Mouse (Mus musculus) lung, postnatal 14 days (tissue): ENCODE data around the gene Lrtm2.

Experiments used
- DNase-seq: peaks from one replicate; pipeline ENCODE4 v3.0.0; 2021

Gene Lrtm2

DNA sequence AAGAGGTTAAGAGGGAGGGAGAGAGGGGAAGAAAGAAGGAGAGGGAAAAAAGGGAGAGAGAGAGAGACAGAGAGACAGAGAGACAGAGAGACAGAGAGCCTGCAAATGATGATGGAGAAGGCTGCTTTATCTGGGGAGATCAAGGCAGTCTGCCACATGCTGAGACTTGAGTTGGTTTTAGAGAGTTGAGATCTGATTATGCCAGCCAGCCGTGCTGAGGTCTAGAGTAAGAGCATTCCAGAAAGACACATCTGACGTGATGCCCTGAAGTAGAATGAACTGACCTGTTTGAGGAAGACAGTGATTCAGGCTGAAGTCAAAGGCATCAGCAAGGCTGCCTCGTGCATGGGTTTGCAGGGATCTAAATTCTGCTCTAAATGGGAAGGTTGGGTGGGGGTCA, 3.3 kb upstream of the Lrtm2 start:
- DNase-seq = no peak

DNA sequence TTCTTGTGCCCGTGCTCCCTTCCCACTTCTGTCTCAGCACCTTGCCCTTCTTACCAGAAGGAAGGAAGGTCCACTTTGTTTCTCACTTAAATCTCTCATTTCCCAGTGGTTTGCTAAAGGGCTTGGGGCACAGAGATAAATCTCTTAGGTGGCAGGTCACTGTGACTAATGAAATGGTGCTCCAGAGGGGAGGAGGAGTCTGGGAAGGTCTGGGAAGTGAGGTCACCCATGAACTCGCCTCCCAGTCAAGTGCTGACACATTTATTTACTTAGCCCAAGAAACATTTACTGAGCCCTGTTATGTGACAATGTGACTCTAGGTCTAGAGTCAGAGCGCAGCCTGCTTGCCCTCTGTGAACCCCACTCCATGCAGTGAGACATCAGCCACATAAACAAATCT, 2.6 kb upstream of the Lrtm2 start:
- no peak for DNase-seq

DNA sequence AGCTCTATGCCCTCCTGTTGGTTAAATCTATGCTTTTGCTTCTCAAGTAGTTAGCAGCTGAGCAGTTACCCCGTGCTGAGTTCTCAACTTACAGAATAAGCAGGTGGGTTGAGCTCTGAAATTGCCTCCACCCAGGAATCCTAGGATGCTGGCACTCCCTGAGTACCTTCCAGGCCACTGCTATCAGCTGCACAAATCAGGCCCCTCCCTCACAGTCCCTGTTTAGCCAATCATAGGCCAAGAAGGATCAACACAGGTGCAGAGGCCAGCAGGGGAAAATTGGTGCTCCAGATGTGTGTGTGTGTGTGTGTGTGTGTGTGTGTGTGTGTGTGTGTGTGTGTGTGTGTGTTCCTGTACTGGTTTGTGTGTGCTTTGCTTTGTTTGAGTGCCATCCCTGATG, 1.5 kb upstream of the Lrtm2 start:
- no peak for DNase-seq

DNA sequence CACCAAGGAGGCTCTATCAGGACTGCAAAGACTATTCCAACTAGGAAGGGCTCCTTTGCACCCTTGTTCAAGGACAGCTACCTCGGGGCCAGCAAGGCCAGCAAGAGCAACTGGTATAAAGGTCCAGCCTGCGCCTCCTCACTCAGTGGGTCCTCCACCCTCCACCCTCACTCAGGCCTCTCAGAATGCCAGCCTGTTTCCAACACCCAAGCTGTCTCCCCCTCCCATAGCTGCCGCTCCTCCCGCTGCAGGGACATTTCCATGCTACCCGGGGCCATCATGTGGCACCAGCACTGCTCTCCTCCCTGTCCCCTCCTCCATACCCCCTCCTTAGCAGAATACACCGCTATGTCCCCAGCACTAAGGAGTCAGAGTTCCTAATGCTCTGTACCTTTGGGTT, 630 bp downstream of the Lrtm2 start:
- no peak for DNase-seq

DNA sequence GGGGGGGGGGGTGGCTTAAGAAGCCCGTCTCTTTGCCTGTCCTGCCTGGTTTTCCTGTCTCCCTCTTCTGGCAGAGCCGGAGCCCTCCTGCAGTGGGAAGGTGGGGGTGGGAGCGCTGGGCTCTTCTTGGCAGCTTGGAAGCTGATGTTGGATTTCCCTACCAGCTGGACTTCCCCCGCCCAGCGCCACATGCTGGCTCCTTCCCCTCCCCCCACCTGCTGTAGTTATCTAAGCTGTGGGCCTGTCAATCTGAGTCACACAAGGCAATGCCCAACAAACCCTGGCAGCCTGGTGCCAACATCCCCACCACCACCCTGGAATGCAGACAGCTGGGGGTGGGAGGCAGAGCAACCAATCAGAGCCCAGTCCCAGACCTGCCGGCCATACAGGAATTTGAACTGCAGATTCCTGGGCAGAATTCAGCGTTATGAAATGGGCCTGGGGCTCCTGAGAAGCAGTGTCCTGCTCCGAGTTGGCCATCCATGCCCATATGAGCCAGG, 1.3 kb downstream of the Lrtm2 start:
- DNase-seq = peak; percentile 36

DNA sequence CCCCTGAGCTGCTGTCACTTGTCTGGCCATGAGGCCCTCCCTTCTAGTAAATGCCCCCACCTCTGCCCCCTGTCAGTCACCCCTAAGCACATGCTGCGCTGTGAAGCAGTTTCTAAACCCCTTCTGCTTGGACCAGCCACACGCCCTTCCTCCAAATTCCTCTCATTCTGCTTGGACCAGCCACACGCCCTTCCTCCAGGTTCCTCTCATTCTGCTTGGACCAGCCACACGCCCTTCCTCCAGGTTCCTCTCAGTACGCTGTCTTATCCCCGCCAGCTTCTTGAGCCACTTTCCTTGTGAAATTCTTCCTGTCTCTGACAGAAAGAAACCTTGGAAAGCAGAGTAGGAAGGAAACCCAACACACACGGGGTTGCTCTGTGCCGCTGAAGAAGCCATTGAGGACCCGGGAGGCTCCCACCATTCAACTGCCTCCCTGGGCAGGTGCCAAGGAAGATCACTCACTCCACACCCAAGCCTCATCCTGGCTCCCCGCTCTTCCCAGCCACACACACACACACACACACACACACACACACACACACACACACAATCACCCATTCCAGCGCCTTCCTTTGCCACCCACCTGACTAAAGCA, 1.9 kb downstream of the Lrtm2 start:
- no peak for DNase-seq

DNA sequence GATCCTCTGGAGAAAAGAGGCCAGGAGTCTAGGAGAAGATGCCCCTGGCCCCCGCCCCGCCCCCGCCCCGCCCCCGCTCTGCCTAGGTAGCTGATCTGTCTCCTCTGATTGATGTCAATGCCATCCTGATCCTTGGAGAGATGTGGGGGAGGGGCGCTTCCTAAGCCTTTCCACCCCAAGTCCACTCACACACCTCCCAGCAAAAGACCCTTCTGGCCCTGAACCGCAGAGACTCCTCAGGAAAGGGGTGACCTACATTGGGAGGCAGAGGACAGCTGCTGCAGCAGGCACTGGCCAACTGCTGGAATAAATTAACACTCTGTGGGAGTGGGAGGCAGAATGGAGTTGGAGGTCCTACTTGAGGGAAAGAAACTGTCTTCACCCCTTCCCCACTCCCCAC, 4.0 kb downstream of the Lrtm2 start:
- no peak for DNase-seq

DNA sequence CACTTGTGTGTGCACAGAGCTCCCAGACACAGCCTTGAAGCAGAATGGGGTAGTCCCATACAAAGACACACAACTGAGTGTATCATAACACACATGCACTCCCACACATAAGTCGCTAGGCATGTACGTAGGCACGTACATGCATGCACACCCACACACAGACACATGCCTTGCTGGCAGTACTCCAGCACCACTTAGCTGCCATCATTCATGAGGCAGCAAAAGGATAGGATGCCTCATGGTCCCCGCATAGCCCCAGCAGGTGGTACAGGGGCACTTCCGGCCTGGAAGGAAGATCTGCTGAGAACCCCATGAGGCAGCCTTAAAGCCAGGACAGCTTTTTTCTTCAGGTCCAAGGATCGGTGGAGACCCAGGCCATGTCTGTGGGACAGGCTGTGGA, 4.6 kb downstream of the Lrtm2 start:
- no peak for DNase-seq

DNA sequence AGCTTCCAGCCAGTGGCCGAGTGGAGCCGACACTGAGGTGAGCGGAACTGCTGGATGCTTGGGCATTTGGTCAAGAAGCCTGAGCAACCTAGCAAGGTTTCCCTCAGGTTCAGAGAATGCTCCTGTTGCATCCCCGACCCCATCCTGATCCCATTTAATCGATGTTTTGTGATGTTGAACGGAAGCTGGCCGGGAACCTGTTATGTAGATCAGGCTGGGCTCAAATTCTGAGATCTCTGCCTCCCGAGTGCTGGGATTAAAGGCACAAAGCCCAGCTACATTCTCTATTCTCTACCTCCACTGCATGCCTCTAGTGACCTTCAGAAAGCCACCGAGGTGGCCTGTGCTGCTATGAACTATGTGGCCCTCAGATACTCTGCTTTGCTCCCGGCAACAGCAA, 5.8 kb downstream of the Lrtm2 start:
- no peak for DNase-seq

DNA sequence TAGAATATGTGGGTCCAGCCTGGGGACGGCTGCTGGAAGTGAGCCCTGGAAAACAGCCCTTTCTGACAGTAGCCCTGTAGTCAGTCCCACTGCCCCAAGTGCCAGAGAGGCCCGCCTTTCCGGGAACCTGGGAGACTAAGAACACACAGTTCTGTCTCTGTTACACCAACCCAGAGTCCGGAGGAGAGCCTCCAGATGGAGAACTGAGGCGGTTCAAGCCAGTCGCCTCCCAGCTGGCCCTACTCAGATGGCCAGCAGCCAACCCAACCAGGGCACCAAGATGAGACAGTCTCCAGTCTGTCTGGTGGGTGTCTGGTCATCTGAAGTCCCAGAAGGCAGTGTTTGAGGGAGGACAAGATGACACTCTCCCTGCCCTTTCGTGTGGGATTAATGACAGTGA, 8.8 kb downstream of the Lrtm2 start:
- no peak for DNase-seq

DNA sequence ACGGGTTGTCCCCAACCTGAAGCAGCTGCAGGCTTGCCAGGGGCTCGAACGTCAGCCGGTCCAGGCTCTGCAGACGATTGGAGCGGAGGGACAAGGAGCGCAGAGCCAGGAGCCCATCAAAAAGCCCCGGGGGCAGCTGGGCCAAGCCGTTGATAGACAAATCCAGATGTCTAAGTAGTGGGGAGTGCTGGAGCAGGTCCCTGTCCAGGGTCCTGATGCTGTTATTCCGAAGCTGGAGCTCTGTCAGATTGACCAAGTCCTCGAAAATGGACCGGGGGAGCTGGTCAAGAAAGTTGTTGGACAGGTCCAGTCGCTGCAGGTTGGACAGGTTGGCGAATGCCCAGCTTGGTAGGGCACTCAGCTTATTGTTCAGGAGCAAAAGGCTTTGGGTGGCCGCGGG, 10.1 kb downstream of the Lrtm2 start:
- peak; percentile 52 for DNase-seq

DNA sequence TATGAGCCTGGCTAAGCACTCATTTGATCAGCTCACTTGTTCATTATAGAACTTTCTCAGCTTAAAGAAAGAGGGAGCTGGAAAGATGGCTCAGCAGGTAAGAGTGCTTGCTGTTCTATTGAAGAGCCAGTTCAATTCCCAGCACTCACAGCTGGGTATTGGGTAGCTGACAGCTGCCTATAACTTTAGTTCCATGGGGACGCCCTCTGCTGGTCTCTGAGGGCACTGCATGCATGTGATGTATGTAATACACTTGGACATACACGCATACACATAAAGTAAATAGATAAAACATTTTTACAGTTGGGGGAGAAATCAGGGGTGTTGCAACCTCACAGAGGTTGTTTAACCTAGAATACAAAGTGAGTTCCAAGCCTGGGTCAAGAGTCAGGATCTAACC, 11.2 kb downstream of the Lrtm2 start:
- no peak for DNase-seq

DNA sequence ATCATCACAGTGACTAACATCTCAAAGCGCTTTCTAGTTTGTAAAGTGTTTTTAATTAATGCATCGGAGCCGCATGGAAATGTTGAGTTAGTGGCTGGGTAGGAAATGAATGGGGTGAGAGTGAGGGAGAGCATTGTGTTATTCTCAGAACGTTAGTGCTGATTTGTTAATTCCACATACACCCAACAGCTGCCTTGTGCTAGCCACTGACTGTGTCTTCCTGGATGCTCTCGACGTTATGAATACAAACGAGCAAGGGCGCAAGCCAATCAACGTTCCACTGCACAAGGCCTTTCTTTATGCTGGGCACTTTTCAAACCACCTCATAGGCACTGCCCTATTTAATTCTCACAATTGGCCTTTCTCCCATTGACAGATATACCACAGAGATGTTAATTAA, 11.8 kb downstream of the Lrtm2 start:
- no peak for DNase-seq

DNA sequence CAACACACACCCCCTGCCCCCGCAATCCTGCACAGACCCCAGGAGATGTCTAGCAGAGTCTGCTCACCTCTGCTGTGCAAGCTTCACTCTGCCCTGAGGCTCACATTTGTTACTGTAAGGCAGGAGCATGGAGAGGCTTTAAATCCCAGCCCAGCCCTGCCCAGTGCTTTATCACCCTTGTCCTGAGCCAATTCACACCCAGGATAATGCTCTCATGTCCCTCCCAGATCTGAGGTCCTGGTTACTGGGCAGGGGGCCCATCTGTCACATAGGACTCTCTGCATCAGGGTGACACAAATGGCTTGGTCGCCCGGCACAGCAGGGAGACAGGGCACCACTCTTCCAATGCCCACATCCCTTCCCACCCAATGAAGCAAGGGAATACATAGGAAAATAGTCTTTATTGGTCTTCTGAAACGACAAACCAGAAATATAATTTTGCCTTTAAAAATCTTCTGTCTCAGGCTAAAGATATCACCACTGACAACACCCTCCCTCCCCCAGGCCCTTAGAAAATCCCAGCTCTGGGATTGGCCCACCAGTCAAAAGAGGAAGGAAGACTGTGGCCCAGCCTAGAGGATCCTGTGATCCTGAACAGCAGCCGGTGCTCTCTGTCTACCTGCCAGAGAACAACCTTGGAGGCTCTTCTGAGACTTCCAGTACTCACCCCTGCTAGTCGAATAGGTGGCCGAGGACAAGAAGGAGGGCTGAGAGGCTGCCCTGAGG, 15.7 kb downstream of the Lrtm2 start:
- no peak for DNase-seq

DNA sequence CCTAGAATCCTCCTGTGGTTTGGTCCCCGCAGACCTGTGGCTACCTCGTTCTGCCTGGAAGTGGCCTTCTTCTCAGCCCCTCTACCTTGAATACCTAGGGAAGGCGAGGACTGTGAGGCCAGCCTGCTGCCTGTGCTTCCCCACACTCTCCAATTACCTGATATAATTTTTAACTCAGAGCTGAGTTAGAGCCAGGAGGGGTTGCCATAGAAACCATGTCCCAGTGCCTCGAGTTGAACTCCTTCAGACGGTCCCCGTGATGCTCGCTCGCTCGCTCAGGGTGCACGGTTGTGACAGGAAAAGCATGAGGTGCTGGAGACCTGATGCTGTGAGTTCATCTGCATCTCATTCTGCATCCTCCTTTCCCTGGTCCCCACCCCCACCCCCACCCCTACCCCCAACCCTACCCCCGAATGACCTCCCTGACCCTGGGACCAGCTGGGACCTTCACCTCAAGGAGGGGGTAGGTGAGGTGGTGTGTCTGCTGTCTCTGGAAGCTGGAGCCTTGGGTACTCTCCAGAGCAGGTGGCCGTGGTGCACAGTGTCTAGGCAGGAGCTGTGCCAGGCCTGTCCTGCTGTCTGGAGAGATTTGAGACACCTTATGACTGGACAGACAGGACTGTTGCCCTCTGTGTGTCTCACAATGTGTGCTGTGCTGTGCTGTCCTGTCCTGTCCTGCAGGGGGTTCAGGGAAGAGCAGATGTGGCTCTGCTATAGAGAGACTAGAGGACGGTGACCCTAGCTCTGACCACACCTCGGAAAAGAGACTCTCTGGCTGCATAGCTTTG, 16.8 kb downstream of the Lrtm2 start:
- no peak for DNase-seq

DNA sequence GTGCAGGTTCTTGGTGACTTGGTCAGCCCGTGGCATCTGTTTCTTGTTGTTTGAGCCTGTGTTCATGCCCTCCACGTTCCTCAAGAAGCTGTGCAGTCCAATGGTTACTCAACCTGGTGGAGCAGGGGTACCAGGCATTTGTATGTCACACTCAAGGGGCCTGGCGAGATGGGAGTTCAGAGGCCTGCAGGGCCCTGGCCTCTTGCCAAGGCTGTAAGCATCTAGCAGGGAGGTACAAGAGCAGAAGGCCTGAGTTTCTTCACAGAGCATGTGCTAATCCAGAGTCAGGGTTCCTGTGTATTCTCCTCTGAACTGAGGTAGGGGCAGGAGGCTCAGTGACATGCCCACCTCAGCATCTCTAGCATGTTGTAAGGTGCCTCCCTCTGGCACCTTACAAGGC, 17.5 kb downstream of the Lrtm2 start:
- no peak for DNase-seq

DNA sequence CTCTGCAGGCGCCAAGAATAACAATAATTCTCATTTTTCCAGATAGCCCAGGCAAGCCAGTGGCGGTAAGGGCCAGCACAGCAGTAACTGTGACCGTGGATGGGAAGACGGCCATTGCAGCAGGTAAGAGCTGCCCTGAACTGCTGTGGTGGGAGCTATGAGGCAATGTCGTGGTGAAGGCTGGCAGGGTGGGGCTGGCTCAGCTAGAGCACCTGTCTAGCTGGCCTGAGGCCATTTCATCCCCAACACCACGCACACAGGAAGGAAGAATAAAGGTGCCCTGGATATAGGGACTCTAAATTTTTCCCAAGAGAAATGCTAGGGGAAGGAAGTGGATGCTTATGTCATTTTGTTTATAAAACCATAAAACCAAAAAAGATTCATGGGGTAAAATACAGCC, 18.2 kb downstream of the Lrtm2 start:
- DNase-seq = no peak

DNA sequence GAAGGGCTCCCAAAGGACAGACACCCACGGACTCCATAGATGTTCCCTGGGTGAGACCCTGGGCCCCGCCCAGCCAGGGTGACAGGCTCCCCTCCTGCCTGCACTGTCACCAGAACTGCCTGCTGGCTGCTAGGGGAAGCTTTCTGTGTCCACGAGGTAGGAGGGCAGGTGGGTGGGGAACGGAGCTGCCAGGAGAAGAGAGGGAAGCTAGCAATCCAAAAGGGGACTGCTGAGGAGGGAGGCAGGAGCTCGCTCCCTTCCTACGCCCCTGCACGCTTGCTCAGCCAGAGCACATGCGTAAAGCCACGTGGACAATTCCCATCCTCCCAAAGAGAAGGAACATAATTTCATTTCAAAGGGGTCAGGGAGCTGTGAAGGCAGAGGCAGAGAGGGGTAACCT, 20.4 kb downstream of the Lrtm2 start:
- no peak for DNase-seq

DNA sequence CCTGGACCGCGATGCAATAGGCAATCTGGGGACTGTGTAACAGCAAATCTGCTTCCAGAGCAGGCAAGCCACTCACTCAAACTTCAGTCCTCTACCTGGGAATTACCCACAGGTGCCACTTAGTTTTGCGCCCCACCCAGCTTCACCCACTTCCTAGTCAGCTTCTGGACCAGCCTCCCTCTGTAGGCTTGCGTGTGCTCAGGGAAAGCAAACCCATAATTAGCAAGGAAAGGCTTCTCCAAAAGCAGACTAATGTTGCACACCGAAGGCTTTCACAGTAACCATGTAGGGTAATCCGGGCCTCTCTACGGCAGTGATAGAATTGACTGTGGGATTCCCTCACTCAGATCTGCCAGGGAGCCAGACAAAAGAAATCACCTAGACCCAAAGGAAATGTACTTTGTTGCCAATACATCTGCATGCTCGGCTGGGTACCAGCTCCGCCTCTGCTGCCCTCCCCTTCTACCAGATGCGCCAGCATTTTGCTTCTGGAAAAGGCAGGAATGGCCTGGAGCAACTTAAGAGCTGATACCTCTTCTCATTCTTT, 22.6 kb downstream of the Lrtm2 start:
- no peak for DNase-seq

DNA sequence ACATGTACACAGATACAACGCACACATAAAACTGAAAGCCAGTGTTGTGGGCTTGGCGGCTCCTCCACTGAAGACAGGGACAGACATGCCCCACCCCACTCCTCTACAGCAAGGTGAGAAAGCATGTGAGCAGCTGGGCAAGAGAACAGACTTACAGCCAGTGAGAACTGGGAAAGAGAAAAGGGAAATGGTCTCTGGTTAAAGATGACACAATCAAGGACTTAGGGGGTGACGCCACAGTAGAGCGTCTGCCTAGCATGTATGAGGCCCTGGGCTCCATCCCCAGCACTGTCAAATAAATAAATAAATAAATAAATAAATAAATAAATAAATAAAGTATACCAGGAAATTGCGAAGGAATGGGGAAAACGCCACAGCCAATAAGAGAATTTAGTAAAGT, 27.2 kb downstream of the Lrtm2 start:
- DNase-seq = no peak

DNA sequence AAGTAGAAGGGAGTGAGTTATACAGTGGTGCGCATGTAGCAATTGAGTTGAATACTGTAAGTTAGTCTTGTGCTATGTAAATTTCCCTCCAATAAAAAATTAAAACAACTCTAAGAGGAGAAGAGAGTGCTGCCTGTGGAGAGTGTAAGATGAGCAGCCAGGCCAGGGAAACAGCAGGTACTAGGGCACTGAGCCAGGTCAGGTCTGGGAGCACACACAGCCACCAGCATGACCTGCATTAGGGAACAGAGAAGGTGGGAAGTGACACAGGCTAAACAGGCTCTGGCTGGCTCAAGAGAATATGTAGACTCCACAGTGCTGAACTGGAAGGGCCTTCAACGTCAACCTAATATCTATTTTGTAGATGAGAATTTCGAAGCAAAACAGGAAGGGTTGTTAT, 29.3 kb downstream of the Lrtm2 start:
- no peak for DNase-seq

DNA sequence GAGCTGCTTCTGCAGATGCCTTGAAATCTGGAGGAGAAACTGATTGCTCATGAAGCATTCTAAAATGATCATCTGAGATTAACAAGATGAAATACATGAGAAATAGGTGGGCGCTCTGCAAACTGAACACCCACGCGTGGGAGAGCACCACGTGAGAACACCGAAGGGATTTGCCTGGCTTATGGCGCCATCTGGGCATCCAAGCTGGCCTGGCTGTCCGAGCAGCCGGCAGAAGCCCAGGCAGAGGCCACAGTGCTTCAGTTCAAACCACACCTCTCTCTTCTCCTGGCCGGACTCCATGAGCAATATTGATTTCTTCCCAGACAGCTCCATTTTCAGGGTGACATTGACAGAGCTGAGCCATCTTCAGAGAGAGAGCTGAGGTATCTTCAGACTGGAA, 49.8 kb downstream of the Lrtm2 start:
- no peak for DNase-seq

DNA sequence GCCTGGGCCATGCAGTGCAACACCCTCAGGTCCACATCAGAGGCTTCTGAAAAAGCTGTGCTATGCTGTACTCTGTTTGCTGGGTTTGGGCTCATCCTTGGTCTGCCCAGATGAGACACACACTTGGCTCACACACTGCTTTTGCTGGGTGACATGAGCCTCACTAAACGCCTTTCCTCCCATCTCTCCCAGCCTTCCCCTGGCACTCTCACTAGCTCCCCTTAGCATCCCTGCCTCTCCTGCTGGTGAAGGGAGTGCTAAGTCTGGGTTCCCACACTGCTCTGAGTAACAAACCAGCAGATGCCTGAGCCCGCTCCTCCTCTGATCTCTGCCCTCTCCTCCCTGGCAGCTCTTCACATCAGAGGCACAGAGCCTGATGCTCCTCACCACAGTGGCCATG, 53.9 kb downstream of the Lrtm2 start:
- no peak for DNase-seq
